Comparison of ENCODE assay signal across 22 mouse cellular contexts in genomic region chr9:110477951-110478350, GRCm38 (mm10). TPM values are rescaled to one million over a fixed set of nuclear protein-coding genes. Genes with fewer than 3 reads are reported as not detected.
DNase-seq lines count a peak whose midpoint lies in the region; ATAC-seq lines count a peak whose summit lies in the region.
"Had no signal": no experiment of that assay in that cellular context is flagged by ENCODE, and none has a peak within 500 bp of the region (broad histone marks: within the 10 kb centered on the region; RNA-seq: fewer than 3 reads in every experiment).

No protein-coding gene starts in this region.

- H3K9ac ChIP-seq in heart, embryonic 13.5 days, result no peak overlapping the region
- H3K9ac ChIP-seq: hindbrain, embryonic 15.5 days had no signal

- WGBS in heart, embryonic 13.5 days, result 52% methylated on average over 11 of the region's 11 CpGs
- 53% methylated on average over 11 of the region's 11 CpGs for WGBS in embryonic facial prominence, embryonic 10.5 days

- H3K4me1 ChIP-seq in heart, embryonic 13.5 days, result peaks cover 17% of the 10 kb centered on the region
- H3K4me1 ChIP-seq in megakaryocyte, embryonic 14.5 days, result peaks cover 32% of the 10 kb centered on the region
- H3K4me1 ChIP-seq in embryonic facial prominence, embryonic 10.5 days, result peaks cover 19% of the 10 kb centered on the region

- no peak for ATAC-seq in heart, embryonic 13.5 days (ENCODE audit: extremely low read depth, insufficient number of reproducible peaks, low FRiP score, low TSS enrichment)
- ATAC-seq in megakaryocyte, adult 5-6 weeks (ENCODE audit: poor library complexity, severe bottlenecking), result no peak
- no peak for ATAC-seq in monocyte, adult 5-6 weeks (replicated peaks; ENCODE audit: insufficient number of reproducible peaks, low FRiP score, low TSS enrichment, poor library complexity, severe bottlenecking)
- ATAC-seq: forebrain, embryonic 16.5 days; Patski had no signal

- no peak overlapping the region for H3K4me3 ChIP-seq in heart, embryonic 13.5 days
- H3K4me3 ChIP-seq in megakaryocyte, embryonic 14.5 days (replicated peaks), result peak overlapping the region; percentile 100
- peak overlapping the region; percentile 86; the same call in 1 of the 2 replicates for H3K4me3 ChIP-seq in embryonic facial prominence, embryonic 10.5 days

- H3K36me3 ChIP-seq in heart, embryonic 13.5 days, result 0 out of 2 replicates have a peak, but pooled peaks cover 6% of the 10 kb centered on the region
- peaks cover 17% of the 10 kb centered on the region for H3K36me3 ChIP-seq in megakaryocyte, embryonic 14.5 days (replicated peaks; ENCODE audit: low read length)
- H3K36me3 ChIP-seq in embryonic facial prominence, embryonic 10.5 days (replicated peaks), result no peaks in the 10 kb centered on the region
- H3K36me3 ChIP-seq: hindbrain, embryonic 15.5 days had no signal

- peak overlapping the region; percentile 84; the same call in 1 of the 2 replicates for H3K4me2 ChIP-seq in heart, embryonic 13.5 days

- H3K9me3 ChIP-seq in heart, embryonic 13.5 days, result no peaks in the 10 kb centered on the region
- no peaks in the 10 kb centered on the region for H3K9me3 ChIP-seq in megakaryocyte, embryonic 14.5 days
- H3K9me3 ChIP-seq in embryonic facial prominence, embryonic 10.5 days, result no peaks in the 10 kb centered on the region
- H3K9me3 ChIP-seq: heart, embryonic 10.5 days; hindbrain, embryonic 15.5 days had no signal

- DNase-seq in heart, adult 9 months (ENCODE audit: low spot score in 2 of 2), result no peak
- peak; percentile 59 for DNase-seq in A20 (ENCODE audit: low read depth, low spot score)
- no peak for DNase-seq in embryonic facial prominence, embryonic 10.5 days (ENCODE audit: low spot score)
- DNase-seq in adrenal gland, postnatal 25 days, result no peak
- DNase-seq: adrenal gland, adult 8-10 months; heart, postnatal 10 days; kidney, adult 11 months; lung, adult 2 months; right cerebral cortex, postnatal 4 days; thymus, adult 18-20 months; thymus, postnatal 4 days had no signal

- H3K27ac ChIP-seq in heart, embryonic 13.5 days (replicated peaks), result no peak overlapping the region
- H3K27ac ChIP-seq in embryonic facial prominence, embryonic 10.5 days (replicated peaks), result no peak overlapping the region
- H3K27ac ChIP-seq: heart, embryonic 10.5 days; hindbrain, embryonic 15.5 days had no signal

- peaks cover 26% of the 10 kb centered on the region for H3K27me3 ChIP-seq in heart, embryonic 13.5 days (replicated peaks)
- no peaks in the 10 kb centered on the region for H3K27me3 ChIP-seq in megakaryocyte, embryonic 14.5 days (replicated peaks)
- H3K27me3 ChIP-seq in embryonic facial prominence, embryonic 10.5 days (replicated peaks; ENCODE audit: low read depth, poor library complexity, severe bottlenecking), result peaks cover 14% of the 10 kb centered on the region
- H3K27me3 ChIP-seq: Patski had no signal

RNA-seq across cellular contexts. Expression of gene Kif9, which starts 1.2 kb away (rescaled TPM):
- 0.38 and 0.51 TPM in 2 replicates for polyA plus RNA-seq in heart, embryonic 13.5 days (2015; fragmentation: Nextera tagmentation; extraction: Ambion mirVana)
- polyA plus RNA-seq in megakaryocyte, embryonic 14.5 days (2012; ENCODE audit: insufficient read depth, low replicate concordance), result 0.18 TPM in 1 of 2 replicates, not detected in the other
- total RNA-seq in megakaryocyte, adult 5-6 weeks (2015), result 1.1 and 1.6 TPM in 2 replicates
- 2.2 and 3.3 TPM in 2 replicates for total RNA-seq in megakaryocyte, adult 5-6 weeks (2017)
- polyA plus RNA-seq in embryonic facial prominence, embryonic 10.5 days (2016; fragmentation: Nextera tagmentation; extraction: Ambion mirVana), result 1.1 and 1.3 TPM in 2 replicates
- total RNA-seq in monocyte, adult 5-6 weeks (2017), result 1.8 to 5.4 TPM (median 4.0 TPM) in 3 replicates
- total RNA-seq in adrenal gland, postnatal 25 days (2021), result 0.71 and 1.2 TPM in 2 replicates
- total RNA-seq: gastrocnemius, adult 18-20 months had no signal
- polyA plus RNA-seq: erythroblast, embryonic 14.5 days had no signal

RNA-seq across cellular contexts. Expression of gene Klhl18, which starts 1.5 kb away (rescaled TPM):
- polyA plus RNA-seq in heart, embryonic 13.5 days (2015; fragmentation: Nextera tagmentation; extraction: Ambion mirVana), result 6.9 and 8.4 TPM in 2 replicates
- 10.0 and 10.6 TPM in 2 replicates for polyA plus RNA-seq in megakaryocyte, embryonic 14.5 days (2012; ENCODE audit: insufficient read depth, low replicate concordance)
- 19.8 and 21.9 TPM in 2 replicates for total RNA-seq in megakaryocyte, adult 5-6 weeks (2015)
- total RNA-seq in megakaryocyte, adult 5-6 weeks (2017), result 16.7 and 18.8 TPM in 2 replicates
- 10.6 and 10.7 TPM in 2 replicates for polyA plus RNA-seq in embryonic facial prominence, embryonic 10.5 days (2016; fragmentation: Nextera tagmentation; extraction: Ambion mirVana)
- 18.9 to 29.8 TPM (median 24.5 TPM) in 3 replicates for total RNA-seq in monocyte, adult 5-6 weeks (2017)
- total RNA-seq in adrenal gland, postnatal 25 days (2021), result 11.9 and 12.1 TPM in 2 replicates

RNA-seq across cellular contexts. Expression of gene Setd2, which starts 54.4 kb away (rescaled TPM):
- 19.1 and 20.7 TPM in 2 replicates for polyA plus RNA-seq in heart, embryonic 13.5 days (2015; fragmentation: Nextera tagmentation; extraction: Ambion mirVana)
- polyA plus RNA-seq in megakaryocyte, embryonic 14.5 days (2012; ENCODE audit: insufficient read depth, low replicate concordance), result 0.95 and 4.6 TPM in 2 replicates
- 109 and 127 TPM in 2 replicates for total RNA-seq in megakaryocyte, adult 5-6 weeks (2015)
- 159 and 176 TPM in 2 replicates for total RNA-seq in megakaryocyte, adult 5-6 weeks (2017)
- polyA plus RNA-seq in embryonic facial prominence, embryonic 10.5 days (2016; fragmentation: Nextera tagmentation; extraction: Ambion mirVana), result 36.7 and 37.4 TPM in 2 replicates
- total RNA-seq in monocyte, adult 5-6 weeks (2017), result 253 to 368 TPM (median 266 TPM) in 3 replicates
- 93.7 and 94.5 TPM in 2 replicates for total RNA-seq in adrenal gland, postnatal 25 days (2021)

RNA-seq across cellular contexts. Expression of gene Ngp, which starts 58.4 kb away (rescaled TPM):
- 1.8 and 2.9 TPM in 2 replicates for polyA plus RNA-seq in heart, embryonic 13.5 days (2015; fragmentation: Nextera tagmentation; extraction: Ambion mirVana)
- 8.2 TPM in 1 of 2 replicates, not detected in the other for polyA plus RNA-seq in megakaryocyte, embryonic 14.5 days (2012; ENCODE audit: insufficient read depth, low replicate concordance)
- total RNA-seq in megakaryocyte, adult 5-6 weeks (2015), result 7,759 and 10,303 TPM in 2 replicates
- 2,992 and 4,182 TPM in 2 replicates for total RNA-seq in megakaryocyte, adult 5-6 weeks (2017)
- not detected in 2 replicates for polyA plus RNA-seq in embryonic facial prominence, embryonic 10.5 days (2016; fragmentation: Nextera tagmentation; extraction: Ambion mirVana)
- 1.2 TPM in 1 of 3 replicates, not detected in the others for total RNA-seq in monocyte, adult 5-6 weeks (2017)
- not detected in 2 replicates for total RNA-seq in adrenal gland, postnatal 25 days (2021)
- total RNA-seq: adrenal gland, adult 8-10 months; gastrocnemius, adult 18-20 months; left cerebral cortex, postnatal 10 days had no signal
- polyA plus RNA-seq: heart, embryonic 10.5 days; Patski had no signal
